Mouse (Mus musculus) G1E (cell line): ENCODE measurements around the gene Thada.
"Not testable (repeated sequence)": the region's sequence is repeated elsewhere in the genome, so short reads cannot be mapped to it uniquely, and the experiment has no call there.

Experiments
- CTCF ChIP-seq: IDR thresholded peaks from 2 replicates; pipeline ENCODE4 v1.5.1; 2012; ENCODE audit warnings: low read depth, low read length, inconsistent platforms, mixed read lengths
- TAL1 ChIP-seq: conservative IDR thresholded peaks from 2 replicates; pipeline ENCODE4 v1.6.1; 2012; ENCODE audit warnings: low read depth, low read length, inconsistent platforms, mixed read lengths

DNA sequence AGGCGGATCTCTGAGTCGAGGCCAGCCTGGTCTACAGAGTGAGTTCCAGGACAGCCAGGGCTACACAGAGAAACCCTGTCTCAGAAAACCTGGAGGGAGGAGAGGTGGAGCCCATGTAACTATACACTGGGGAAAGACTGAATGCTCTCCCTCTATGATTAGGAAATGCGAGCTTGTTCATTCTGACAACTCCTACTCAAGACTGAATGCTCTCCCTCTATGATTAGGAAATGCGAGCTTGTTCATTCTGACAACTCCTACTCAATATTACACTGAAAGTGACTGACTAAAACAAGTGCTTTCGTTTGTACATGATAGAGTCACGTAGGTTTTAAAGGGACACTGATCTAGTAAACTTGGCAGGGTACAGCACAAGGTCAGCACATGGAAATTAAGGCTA lies 174.8 kb downstream of the Thada start:
- TF ChIP-seq CTCF, TAL1: not testable (repeated sequence)
